Mouse (Mus musculus) heart, postnatal 25 days (tissue): ENCODE measurements at regions not wholly inside any gene's neighbourhood (a gene's known extent, or its start where the extent isn't known, plus 50 kb on each side); places are given as distances from the start of the nearest gene placed in this dataset.

Experiments used
- DNase-seq: peaks from one replicate; pipeline ENCODE4 v3.0.0; 2022; ENCODE audit warnings: low spot score
- intact Hi-C: fragments of 180-260 bp; cut with DNase I; formaldehyde crosslinking; loops from one replicate; pipeline ENCODE4 v1.15.1; 2025

- intact Hi-C loops: no loop called here
- no peak for DNase-seq
Observed at GRCm38 (mm10) chr8:101697948-101698347, 1087.5 kb downstream of the Cdh11 start.

GRCm38 (mm10) chr8:101690901-101691300 lies 1094.5 kb downstream of the Cdh11 start:
- DNase-seq: no peak
- intact Hi-C loops: no loop called here

GRCm38 (mm10) chr8:101668921-101669320 lies 1116.5 kb downstream of the Cdh11 start:
- intact Hi-C loops: no loop called here
- no peak for DNase-seq

- DNase-seq: no peak
- intact Hi-C loops: no loop called here
Observed at GRCm38 (mm10) chr8:101662874-101663273, 1122.6 kb downstream of the Cdh11 start.

GRCm38 (mm10) chr8:101655292-101655691 lies 1130.2 kb downstream of the Cdh11 start:
- intact Hi-C loops: no loop called here
- DNase-seq: no peak

- DNase-seq: no peak
- intact Hi-C loops: loop anchor here (5.0 to 10.0 kb wide), 2 partner anchors 186 to 433 kb away; no protein-coding TSS in a partner anchor
Observed at GRCm38 (mm10) chr8:101628816-101629215, 1156.6 kb downstream of the Cdh11 start.

- intact Hi-C loops: loop anchor here (10.0 kb wide), 1 partner anchor 193 kb away; no protein-coding TSS in a partner anchor
Observed at GRCm38 (mm10) chr8:101621941-101622340, 1163.5 kb downstream of the Cdh11 start.

GRCm38 (mm10) chr8:101591115-101591514 lies 1194.3 kb downstream of the Cdh11 start:
- intact Hi-C loops: no loop called here
- no peak for DNase-seq

More at GRCm38 (mm10) chr8:101621941-101622340, 1163.5 kb downstream of the Cdh11 start:
- no peak for DNase-seq

- intact Hi-C loops: no loop called here
- no peak for DNase-seq
Observed at GRCm38 (mm10) chr8:101590639-101591038, 1194.8 kb downstream of the Cdh11 start.

GRCm38 (mm10) chr8:101564447-101564846 lies 1221.0 kb downstream of the Cdh11 start:
- intact Hi-C loops: no loop called here
- no peak for DNase-seq

GRCm38 (mm10) chr8:101522758-101523157 lies 1262.7 kb downstream of the Cdh11 start:
- intact Hi-C loops: no loop called here
- DNase-seq: no peak

GRCm38 (mm10) chr8:101478554-101479314 lies 1306.7 kb downstream of the Cdh11 start:
- no peak for DNase-seq
- intact Hi-C loops: no loop called here

- intact Hi-C loops: no loop called here
- no peak for DNase-seq
Observed at GRCm38 (mm10) chr8:101466363-101466762, 1319.1 kb downstream of the Cdh11 start.

- no peak for DNase-seq
- intact Hi-C loops: no loop called here
Observed at GRCm38 (mm10) chr8:101462515-101462914, 1322.9 kb downstream of the Cdh11 start.

GRCm38 (mm10) chr8:101444730-101445129 lies 1340.7 kb downstream of the Cdh11 start:
- DNase-seq: no peak
- intact Hi-C loops: no loop called here

GRCm38 (mm10) chr8:101442563-101442962 lies 1342.9 kb downstream of the Cdh11 start:
- intact Hi-C loops: no loop called here
- no peak for DNase-seq

GRCm38 (mm10) chr8:101435691-101436090 lies 1349.8 kb downstream of the Cdh11 start:
- intact Hi-C loops: no loop called here
- DNase-seq: no peak
